14 mouse cellular contexts compared by ENCODE assay signal in the genomic region with DNA sequence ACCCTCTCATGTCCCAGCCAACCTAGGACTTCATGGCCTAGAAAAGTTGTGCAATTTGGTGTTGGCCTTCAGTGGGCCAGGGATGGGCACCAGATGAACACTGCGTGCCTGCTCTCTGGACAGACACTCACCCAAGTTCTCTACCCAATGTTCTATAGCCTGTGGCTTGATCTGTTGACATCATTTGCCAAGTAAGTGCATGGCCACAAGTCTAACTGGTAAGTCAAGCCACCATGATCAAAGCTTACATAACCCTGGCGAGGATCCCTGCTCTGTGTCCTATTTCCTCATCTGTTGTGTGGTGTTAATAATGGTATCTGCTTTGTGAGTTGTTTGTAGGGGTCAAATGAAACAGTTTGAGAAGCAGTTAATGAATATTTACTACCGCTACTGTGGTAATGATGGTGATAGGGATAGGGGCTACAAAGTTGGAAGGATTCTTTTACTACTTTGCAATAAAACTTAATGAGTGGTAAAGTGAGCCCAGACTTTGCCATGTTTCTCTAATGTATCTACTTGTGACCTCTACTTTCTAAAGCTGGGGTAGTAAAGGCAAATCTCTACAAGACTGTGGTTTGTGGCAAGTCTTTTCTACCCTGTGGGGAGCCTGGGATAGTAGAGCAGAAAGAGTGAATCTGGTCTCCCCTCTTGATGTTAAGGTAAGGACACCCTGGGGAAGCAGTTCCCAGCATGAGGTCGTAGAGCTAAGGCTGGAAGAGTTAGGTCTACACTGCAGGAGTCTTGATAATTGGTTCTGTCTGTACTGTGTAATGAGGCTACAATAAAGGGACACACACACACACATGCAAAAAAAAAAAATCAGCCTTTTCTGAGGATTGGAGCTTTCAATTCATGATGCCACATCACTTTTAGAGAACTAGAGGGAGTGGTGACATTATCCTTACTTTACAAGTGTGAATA.
DNase-seq lines count a peak whose midpoint lies in the region; ATAC-seq lines count a peak whose summit lies in the region.
"Had no signal": no experiment of that assay in that cellular context is flagged by ENCODE, and none has a peak within 500 bp of the region (broad histone marks: within the 10 kb centered on the region; RNA-seq: fewer than 3 reads in every experiment).

No protein-coding gene starts in this region.

- no peak overlapping the region for H3K9ac ChIP-seq in heart, embryonic 16.5 days (ENCODE audit: low read length)
- H3K9ac ChIP-seq in neural tube, embryonic 14.5 days (replicated peaks; ENCODE audit: low read depth, low read length) = no peak overlapping the region
- H3K9ac ChIP-seq: hindbrain, embryonic 12.5 days; limb, embryonic 15.5 days; lung, embryonic 15.5 days; neural tube, embryonic 12.5 days had no signal

- no peak overlapping the region for H3K4me3 ChIP-seq in heart, embryonic 16.5 days (ENCODE audit: low read length)
- peak overlapping the region; percentile 3 for H3K4me3 ChIP-seq in megakaryocyte, embryonic 14.5 days (replicated peaks)
- H3K4me3 ChIP-seq in neural tube, embryonic 14.5 days (ENCODE audit: low read depth, low read length) = no peak overlapping the region
- H3K4me3 ChIP-seq: hindbrain, embryonic 12.5 days; limb, embryonic 15.5 days; lung, embryonic 15.5 days; neural tube, embryonic 12.5 days had no signal

- H3K4me2 ChIP-seq in heart, embryonic 16.5 days (ENCODE audit: low read depth, low read length) = no peak overlapping the region
- H3K4me2 ChIP-seq in neural tube, embryonic 14.5 days (ENCODE audit: low read depth, low read length) = no peak overlapping the region
- H3K4me2 ChIP-seq: hindbrain, embryonic 12.5 days; limb, embryonic 15.5 days; lung, embryonic 15.5 days; neural tube, embryonic 12.5 days had no signal

- peaks cover 11% of the 10 kb centered on the region for H3K4me1 ChIP-seq in heart, embryonic 16.5 days (ENCODE audit: control insufficient read depth, insufficient read depth, low read length)
- peaks cover 74% of the 10 kb centered on the region for H3K4me1 ChIP-seq in megakaryocyte, embryonic 14.5 days
- H3K4me1 ChIP-seq in neural tube, embryonic 14.5 days (ENCODE audit: control insufficient read depth, insufficient read depth, low read length) = no peaks in the 10 kb centered on the region
- H3K4me1 ChIP-seq: hindbrain, embryonic 12.5 days; limb, embryonic 15.5 days; lung, embryonic 15.5 days; neural tube, embryonic 12.5 days had no signal

- 89% methylated on average over 4 of the region's 4 CpGs for WGBS in heart, embryonic 16.5 days
- WGBS in neural tube, embryonic 14.5 days = 39% methylated on average over 4 of the region's 4 CpGs

- intact Hi-C loops in heart, postnatal 25 days (cut with DNase I) = loop anchor here (5.0 kb wide), 1 partner anchor 43 kb away; no protein-coding TSS in a partner anchor

- DNase-seq in cerebellum, adult 11-12 months = peak; percentile 18
- no peak for DNase-seq in cerebellum, adult 8-10 months
- no peak for DNase-seq in heart, postnatal 25 days (ENCODE audit: low spot score)
- no peak for DNase-seq in left cerebral cortex, adult 9 months (ENCODE audit: low spot score in 2 of 2)
- DNase-seq: adrenal gland, postnatal 10 days; kidney, adult 8-10 months had no signal

- ATAC-seq in heart, embryonic 16.5 days (replicated peaks; ENCODE audit: extremely low read depth, insufficient read depth, low FRiP score) = no peak
- ATAC-seq in megakaryocyte, adult 5-6 weeks (ENCODE audit: poor library complexity, severe bottlenecking) = no peak
- peak; percentile 61; the same call in 1 of the 2 replicates for ATAC-seq in neural tube, embryonic 14.5 days (ENCODE audit: low read depth)

- H3K36me3 ChIP-seq in heart, embryonic 16.5 days (ENCODE audit: control insufficient read depth, insufficient read depth) = no peaks in the 10 kb centered on the region
- H3K36me3 ChIP-seq in megakaryocyte, embryonic 14.5 days (replicated peaks; ENCODE audit: low read length) = no peaks in the 10 kb centered on the region
- no peaks in the 10 kb centered on the region for H3K36me3 ChIP-seq in neural tube, embryonic 14.5 days (ENCODE audit: control insufficient read depth, insufficient read depth, low read length)
- H3K36me3 ChIP-seq: hindbrain, embryonic 12.5 days; limb, embryonic 15.5 days; lung, embryonic 15.5 days; neural tube, embryonic 12.5 days had no signal

- H3K27ac ChIP-seq in heart, embryonic 16.5 days (ENCODE audit: low read length) = peak overlapping the region; percentile 82
- no peak overlapping the region for H3K27ac ChIP-seq in neural tube, embryonic 14.5 days (ENCODE audit: low read depth, low read length)
- H3K27ac ChIP-seq: hindbrain, embryonic 12.5 days; limb, embryonic 15.5 days; lung, embryonic 15.5 days; neural tube, embryonic 12.5 days had no signal

- no peaks in the 10 kb centered on the region for H3K27me3 ChIP-seq in heart, embryonic 16.5 days (ENCODE audit: control insufficient read depth, insufficient read depth, low read length)
- no peaks in the 10 kb centered on the region for H3K27me3 ChIP-seq in megakaryocyte, embryonic 14.5 days (replicated peaks)
- no peaks in the 10 kb centered on the region for H3K27me3 ChIP-seq in neural tube, embryonic 14.5 days (ENCODE audit: control insufficient read depth, insufficient read depth, low read length)
- H3K27me3 ChIP-seq: hindbrain, embryonic 12.5 days; limb, embryonic 15.5 days; lung, embryonic 15.5 days; neural tube, embryonic 12.5 days had no signal

- H3K9me3 ChIP-seq in heart, embryonic 16.5 days (replicated peaks; ENCODE audit: control insufficient read depth, low read length) = no peaks in the 10 kb centered on the region
- H3K9me3 ChIP-seq in megakaryocyte, embryonic 14.5 days = no peaks in the 10 kb centered on the region
- no peaks in the 10 kb centered on the region for H3K9me3 ChIP-seq in neural tube, embryonic 14.5 days (ENCODE audit: control insufficient read depth, low read length)
- H3K9me3 ChIP-seq: hindbrain, embryonic 12.5 days; limb, embryonic 15.5 days; lung, embryonic 15.5 days; neural tube, embryonic 12.5 days had no signal
